Mouse (Mus musculus) CD4-positive, CD25-positive, alpha-beta regulatory T cell, adult 2 months (primary cell): Measurements from ENCODE around the gene Grm1.
"Not testable (repeated sequence)": the region's sequence is repeated elsewhere in the genome, so short reads cannot be mapped to it uniquely, and the experiment has no call there.

Experiments used
- DNase-seq: peaks from one replicate; pipeline ENCODE4 v3.0.0-alpha.2; 2012; ENCODE audit warnings: low read depth, low spot score

Gene Grm1

DNA sequence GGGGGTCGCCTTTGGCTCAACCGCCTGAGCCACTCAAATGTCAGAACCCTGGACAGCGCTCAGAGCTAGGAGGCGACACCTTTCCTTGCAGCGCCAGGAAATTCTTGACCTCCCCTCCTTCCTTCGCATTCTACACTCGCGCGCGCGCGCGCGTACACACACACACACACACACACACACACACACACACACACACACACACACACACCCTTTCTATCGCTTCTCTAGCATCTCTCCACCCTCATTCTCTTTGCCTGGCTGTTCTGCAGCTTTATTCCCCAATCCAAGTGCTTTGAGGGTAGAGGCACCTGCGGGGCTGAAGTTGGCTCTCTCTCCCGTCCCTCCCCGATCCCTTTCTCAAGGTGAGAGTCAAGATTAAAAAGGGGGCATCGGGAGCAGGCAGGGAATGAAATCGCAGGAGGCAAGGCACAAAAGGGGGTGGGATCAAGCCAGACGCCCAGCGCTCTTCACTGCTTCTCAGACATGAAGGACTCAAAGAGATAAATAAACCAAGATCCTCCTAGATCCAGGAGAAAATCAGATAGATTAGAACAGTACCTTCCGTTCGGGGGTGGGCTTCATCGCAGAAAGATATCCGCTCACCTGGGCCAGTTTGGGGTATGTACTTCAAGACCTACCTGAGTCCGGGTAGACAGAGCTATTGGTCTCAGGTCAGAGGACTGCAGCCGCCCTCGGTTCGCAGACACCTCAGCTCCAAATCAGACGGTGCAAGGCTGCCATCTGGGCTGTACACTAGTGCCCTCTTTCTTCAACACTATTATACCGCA, at the start of gene Grm1:
Gene Grm1 (minus strand): TSS at position 746 of the 788 bp plus-strand sequence.
- no peak for DNase-seq

GRCm38 (mm10) chr10:11121781-11122180, 39.6 kb upstream of the Grm1 start:
- no peak for DNase-seq

GRCm38 (mm10) chr10:11098475-11099044, 16.4 kb upstream of the Grm1 start:
- DNase-seq: no peak

- DNase-seq: no peak
Observed at GRCm38 (mm10) chr10:11086348-11086747, 4.2 kb upstream of the Grm1 start.

DNA sequence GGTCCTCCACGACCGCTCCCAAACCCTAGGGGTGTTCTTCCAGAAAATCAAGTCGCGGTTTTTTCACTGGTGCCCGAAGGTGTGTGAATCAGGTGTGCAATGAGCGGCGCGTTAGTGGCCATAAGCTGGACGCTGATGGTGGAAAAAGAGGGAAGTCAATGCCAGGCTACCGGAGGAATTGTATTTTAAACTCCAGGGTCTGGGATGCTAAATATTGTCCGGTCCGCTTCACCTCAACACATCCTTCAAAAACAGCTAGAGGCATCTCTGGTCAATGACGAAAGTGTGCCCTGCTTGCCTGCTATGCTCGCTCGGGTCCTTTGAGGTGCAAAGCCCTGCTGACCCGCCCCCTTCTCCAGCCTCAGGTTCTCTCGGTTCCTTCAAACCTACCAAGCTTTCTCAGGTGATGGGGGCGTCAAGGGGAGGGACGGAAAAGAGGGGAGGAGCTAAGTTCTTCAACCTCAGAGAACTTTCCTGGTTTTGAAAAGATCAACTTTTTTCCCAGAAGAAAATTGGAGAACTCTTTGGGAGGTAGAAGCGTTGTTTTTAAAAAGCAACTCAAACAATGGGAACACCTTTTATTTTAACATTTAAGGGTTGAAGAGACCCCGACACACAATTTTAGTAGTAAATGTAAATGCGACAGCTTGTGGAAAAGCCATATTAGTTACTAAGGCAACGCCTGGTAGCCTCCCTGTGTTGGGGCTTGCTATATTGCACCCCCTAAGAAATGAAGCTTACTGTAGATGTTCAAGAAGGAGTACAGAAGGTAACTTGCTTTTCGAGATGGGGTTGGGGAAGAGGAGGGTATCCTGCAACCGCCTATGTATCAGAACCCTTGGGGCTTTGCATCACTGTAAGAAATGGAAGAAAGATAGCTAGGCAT, 1.2 kb downstream of the Grm1 start:
- DNase-seq: no peak

- DNase-seq: no peak
Observed at GRCm38 (mm10) chr10:11080013-11080724, 2.0 kb downstream of the Grm1 start.

DNA sequence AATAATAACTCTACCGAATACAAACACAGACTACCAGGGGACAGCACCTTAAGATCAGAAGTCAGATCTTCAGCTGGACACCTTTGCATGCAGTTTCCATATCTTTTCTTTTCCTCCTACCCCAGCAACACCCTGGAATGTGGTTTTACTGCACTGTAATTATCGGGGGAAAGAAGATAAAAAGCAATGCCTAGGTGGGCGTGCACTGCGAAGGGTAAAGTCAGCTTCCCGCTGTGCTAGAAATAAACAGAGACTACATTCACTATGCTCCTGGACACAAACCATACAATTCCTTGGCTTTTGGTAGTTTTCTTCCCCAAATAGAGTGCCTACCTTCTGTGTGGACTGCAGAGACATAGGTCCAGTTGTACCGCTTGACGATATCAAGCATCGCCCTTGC, 2.6 kb downstream of the Grm1 start:
- no peak for DNase-seq

- no peak for DNase-seq
Observed at GRCm38 (mm10) chr10:11065136-11065535, 17.0 kb downstream of the Grm1 start.

- DNase-seq: no peak
Observed at GRCm38 (mm10) chr10:11061318-11062071, 20.7 kb downstream of the Grm1 start.

GRCm38 (mm10) chr10:11049361-11049760, 32.8 kb downstream of the Grm1 start:
- DNase-seq: no peak

DNA sequence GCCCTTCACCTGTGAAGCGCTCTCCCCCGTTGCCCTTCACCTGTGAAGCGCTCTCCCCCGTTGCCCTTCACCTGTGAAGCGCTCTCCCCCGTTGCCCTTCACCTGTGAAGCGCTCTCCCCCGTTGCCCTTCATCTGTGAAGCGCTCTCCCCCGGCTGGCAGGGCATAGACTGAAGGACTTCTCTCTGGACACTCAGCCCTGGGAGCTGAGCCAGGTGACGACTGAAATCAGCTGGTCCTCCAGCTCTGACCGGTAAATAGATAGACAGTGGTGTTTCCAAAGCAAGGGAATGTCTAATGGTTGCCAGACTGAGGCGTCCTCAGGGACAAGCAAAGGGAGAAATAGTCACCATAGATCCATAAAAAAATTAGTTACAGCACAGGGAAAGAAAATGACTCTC, 36.7 kb downstream of the Grm1 start:
- DNase-seq: not testable (repeated sequence)

GRCm38 (mm10) chr10:11044455-11045106, 37.6 kb downstream of the Grm1 start:
- no peak for DNase-seq

- DNase-seq: no peak
Observed at GRCm38 (mm10) chr10:11039323-11039722, 42.8 kb downstream of the Grm1 start.

- DNase-seq: no peak
Observed at GRCm38 (mm10) chr10:11032221-11032620, 49.9 kb downstream of the Grm1 start.

DNA sequence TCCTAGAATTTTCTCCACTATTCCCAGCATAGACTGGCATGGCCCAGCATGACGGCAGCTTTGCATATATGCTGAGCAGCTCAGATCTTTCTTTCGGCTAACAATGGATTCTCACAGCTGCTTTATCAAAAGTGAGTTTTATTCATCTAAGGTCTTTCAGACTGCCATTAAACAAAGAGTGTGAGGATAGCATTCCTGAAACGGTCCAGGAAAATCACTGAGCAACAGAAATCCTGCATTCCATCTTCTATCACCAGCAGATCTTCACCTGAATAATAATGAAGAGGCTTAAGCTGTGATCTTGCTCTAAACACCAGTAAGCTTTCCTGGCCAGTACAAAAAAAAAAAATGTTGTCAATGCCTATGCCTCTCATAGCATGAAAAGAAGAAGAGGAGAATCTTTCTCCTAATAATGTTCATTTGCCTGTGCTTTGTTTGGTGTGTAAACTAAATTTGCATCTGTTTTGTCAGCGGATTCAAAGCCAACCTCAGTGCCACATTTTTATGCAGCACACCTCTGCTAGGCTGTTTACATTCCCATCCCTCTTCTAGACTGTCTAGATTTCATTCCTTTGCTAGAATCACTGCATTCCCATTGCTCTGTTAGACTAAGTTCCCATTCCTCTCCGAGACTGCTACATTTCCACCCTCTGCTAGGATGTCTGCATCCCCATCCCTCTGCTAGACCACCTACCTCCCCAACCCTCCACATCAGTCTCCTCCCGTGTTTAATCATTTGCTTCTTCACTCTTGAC, 56.2 kb downstream of the Grm1 start:
- no peak for DNase-seq

- DNase-seq: no peak
Observed at GRCm38 (mm10) chr10:11018970-11019531, 63.1 kb downstream of the Grm1 start.

- DNase-seq: no peak
Observed at GRCm38 (mm10) chr10:11013653-11014052, 68.5 kb downstream of the Grm1 start.

DNA sequence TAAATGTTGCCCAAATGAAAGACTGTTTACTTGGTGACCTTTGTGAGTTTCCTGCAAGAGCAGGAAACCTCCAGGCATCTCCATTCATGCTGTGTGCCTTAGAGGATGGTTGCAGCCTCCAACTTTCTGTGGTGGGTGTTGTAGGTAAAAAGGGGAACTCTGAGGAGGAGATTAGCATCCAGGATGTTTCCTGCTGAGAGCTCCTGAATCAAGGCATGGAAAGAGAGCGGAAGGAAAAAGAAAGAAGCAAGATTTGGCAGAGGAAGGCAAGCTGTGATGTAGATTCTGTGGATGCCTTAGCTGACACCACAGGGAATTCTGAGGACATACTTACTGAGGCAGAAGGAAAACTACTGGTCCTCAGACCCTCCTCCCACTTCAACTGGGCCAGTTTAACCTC, 85.4 kb downstream of the Grm1 start:
- DNase-seq: no peak

GRCm38 (mm10) chr10:10991708-10992107, 90.4 kb downstream of the Grm1 start:
- no peak for DNase-seq
